Mouse (Mus musculus): ENCODE measurements around the gene Fiz1. TPM values are rescaled to one million over a fixed set of nuclear protein-coding genes. Genes with fewer than 3 reads are reported as not detected.
"Not testable (repeated sequence)": the region's sequence is repeated elsewhere in the genome, so short reads cannot be mapped to it uniquely, and the experiment has no call there.

The Fiz1 gene
- total RNA-seq, 2 experiments from 2014 or later = 22.2 to 23.4 TPM

DNA sequence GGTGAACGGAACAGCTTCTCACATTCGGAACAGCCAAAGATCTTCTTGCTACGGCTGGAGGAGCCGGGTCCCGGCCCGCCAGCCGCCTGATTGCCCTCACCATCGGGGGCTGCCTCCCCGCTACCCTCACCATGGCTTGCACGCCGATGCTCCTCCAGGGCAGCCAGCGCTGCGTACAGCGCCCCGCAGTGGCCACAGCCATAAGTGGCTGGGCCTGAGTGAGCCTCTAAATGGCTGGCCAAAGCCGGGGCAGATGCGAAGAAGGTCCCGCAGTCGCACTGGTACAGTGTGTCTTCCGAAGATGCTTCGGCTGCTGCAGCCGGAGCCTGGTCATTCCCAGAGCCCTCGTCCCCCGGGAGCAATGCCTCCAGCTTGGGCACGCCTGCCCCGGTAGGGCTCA lies 6.3 kb downstream of the Fiz1 start:
- DNase-seq (ENCODE audit: low spot score in 2 of 2) = no peak

DNA sequence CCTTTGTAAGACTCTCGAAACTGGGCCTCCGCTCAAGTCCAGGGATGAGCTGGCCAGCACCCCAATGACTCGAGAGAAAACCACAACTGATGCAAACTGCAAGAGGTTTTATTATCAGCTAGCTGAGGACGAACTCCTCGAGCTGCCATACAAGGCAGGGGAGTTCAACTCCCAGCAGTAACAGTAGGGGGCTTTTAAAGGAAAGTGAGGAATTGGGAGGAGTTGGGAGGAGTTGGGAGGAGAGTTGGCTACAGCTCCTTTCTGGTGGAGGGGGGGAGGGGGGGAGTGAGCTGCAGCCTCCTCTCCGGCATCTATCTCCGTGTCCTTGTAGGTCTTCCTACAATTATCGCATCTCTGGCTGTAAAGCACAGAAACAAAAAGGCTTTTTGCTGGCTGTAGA lies 11.6 kb downstream of the Fiz1 start:
- DNase-seq (ENCODE audit: low spot score in 2 of 2) = not testable (repeated sequence)

DNA sequence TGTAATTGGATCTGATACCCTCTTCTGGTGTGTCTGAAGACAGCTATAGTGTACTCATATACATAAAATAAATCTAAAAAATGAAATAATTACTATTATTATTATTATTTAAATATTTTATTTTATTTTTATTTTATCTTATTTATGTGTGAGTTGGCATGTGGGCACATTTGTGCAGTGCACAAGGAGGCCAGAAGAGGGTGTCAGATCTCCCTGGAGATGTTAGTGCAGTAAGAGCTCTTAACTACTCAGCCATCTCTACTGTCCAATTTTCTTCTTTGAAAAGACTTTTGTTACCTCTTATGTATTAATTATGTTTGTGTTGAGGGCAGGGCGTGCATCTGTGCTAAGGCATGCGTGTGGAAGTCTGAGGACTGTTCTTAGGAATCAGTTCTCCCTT lies 14.6 kb downstream of the Fiz1 start:
- no peak for DNase-seq (ENCODE audit: low spot score in 2 of 2)

DNA sequence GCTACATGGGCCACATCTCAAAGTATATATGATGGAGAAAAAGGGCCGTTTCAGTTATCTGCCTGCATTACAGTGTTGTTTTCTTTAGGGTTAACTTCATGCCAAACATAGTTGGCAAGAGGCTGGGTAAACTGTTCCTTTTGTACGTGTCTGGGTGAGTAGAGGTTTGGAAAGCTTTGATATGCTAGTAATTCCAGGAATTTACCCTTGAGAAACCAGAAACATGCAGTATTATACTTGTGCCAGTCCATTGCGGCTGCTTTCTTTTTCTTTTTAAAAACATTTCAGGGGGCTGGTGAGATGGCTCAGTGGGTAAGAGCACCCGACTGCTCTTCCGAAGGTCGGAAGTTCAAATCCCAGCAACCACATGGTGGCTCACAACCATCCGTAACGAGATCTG lies 17.6 kb downstream of the Fiz1 start:
- no peak for DNase-seq (ENCODE audit: low spot score in 2 of 2)

DNA sequence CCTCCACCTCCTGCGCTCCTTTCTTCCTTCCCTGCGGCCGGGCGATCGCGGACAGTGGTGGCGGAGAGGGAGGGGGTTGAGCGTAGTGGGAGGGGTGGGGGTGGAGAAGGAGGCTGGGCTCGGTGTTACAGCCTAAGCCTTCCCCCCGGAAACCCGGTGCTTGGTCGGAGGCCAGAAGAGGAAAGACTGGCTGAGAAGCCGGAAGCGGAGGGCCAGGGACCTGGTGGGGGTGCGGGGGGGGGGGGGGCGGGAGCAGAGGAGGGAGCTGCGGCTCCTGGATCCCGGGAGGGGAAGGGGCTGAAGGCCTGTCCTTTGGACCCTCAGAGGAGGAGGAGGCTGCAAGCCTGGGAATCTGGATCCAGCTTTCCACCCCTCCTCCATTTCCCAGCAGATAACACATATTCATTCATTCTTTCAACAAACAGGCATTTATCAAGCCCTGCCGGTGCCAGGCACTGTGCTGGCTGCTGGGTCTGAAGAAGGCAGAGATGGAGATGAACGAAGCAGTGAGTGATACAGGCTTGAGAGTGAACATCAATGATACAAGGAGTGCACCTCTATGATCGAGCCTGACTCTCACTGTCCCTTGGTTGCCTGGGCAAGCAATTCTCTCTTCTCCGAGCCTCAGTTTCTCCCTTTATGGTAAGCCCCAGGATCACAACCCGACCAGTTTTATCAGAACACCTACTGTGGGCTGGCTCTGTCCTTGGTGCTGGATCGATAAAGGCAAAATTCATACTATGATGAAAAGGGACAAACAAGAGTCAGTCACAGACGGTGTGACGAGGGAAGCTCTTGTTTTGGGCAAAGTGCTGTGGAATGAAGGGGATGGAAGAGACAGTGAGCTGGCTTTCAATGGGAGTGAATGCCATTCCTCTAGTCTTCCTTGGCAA lies 18.2 kb downstream of the Fiz1 start, which contains the start of gene Zfp579:
Gene Zfp579 (minus strand): TSS at position 156 of the 893 bp plus-strand sequence.
- peak; percentile 99 for DNase-seq (ENCODE audit: low spot score in 2 of 2)

DNA sequence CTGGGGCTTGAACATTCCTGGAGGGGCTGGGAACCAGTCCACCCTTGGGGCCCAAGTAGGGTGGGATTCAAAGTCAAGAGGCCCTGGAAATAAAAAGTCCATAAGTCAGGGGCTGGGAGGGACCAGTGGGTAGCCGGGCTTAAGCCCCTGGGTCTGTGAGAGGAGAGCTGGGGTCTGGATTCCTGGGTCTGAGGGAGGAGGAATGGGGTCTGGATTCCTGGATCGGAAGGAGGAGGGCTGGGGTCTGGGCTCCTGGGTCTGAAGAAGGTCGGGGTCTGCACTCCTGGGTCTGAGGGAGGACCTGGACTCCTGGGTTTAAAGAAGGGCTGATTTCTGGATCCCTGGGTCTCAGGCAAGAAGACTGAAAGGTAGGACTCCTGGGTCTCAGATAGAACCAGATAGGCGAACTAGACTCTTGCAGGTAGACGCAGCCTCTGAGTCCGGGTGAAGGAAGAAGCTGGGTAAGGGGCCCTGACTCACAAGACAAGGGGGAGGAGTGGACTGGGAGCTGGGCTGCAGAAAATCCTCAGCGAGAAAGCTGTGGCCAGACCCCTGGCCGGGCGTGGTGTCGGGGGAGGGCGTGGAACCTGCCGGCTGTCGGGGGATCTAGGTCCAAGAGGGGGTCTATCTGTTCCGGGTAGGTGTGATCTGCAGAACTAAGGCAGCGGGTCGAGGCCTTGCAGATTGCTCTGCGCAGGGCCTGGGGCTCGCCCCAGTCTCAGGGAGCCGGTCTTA lies 19.1 kb downstream of the Fiz1 start:
- DNase-seq (ENCODE audit: low spot score in 2 of 2) = no peak

DNA sequence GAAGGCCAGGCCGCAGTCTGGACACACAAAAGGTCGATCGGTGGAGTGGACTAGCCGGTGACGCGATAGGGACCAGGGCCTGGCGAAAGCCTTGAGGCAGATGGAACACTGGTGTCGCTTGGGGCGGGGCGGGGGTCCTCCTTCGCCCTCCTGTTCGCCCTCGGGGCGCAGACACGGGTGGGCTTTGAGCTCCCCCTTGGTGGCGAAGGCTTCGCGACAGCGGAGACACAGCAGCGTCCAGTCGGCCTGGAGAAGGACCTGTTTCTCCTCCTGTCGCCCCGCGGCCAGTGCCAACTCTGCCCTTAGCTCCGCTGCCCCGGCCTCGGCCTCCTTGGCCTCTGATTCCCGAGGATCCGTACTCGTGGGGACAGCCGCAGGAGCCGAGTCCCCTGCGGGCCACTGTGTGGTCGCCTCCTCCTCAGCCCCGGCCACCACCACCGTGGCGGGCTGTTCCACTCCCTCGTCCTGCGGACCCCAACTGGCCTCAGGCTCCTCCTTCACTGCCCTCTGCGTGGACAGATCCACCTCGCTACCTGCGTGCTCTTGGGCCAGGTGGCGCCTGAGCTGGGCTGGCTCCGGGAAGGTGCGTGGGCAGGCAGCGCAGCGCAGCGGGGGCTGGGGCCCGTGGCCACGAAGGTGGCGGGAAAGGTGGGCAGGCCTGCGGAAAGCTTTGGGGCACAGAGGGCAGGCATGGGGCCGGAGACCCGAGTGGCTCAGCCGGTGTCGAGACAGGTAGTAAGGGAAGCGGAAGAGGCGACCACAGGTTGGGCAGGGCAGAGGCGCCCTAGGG lies 20.3 kb downstream of the Fiz1 start:
- no peak for DNase-seq (ENCODE audit: low spot score in 2 of 2)

DNA sequence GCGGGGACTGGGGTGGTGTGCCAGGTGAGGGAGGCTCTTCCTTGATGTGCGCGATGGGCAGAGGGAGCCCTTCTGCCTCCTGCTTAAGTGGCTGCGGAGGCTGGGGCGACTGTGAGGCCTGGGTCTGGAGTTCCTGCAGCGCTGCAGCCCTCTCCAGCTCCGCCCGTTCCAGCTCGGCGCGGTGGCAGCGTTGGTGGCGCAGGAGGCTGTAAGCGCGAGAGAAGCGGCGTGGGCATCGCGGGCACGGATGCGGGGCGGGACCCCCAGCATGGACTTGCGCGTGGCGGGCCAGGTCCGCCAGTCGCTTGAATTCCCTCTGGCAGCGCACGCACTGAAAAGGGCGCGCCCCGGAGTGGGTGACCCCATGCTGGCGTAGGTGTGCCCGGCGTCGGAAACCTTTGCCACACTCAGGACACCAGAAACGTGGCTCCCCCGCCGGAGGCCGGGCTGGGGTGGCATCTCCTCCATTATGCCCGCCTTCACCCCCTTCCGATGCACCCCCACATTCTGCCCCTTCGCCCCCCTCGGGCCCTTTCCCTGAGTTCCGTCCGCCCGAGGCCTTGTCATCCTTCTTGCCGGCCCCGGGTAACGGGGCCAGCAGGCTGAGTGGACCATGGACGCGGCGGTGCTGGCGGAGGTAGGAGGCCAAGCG lies 21.0 kb downstream of the Fiz1 start:
- DNase-seq (ENCODE audit: low spot score in 2 of 2) = no peak

DNA sequence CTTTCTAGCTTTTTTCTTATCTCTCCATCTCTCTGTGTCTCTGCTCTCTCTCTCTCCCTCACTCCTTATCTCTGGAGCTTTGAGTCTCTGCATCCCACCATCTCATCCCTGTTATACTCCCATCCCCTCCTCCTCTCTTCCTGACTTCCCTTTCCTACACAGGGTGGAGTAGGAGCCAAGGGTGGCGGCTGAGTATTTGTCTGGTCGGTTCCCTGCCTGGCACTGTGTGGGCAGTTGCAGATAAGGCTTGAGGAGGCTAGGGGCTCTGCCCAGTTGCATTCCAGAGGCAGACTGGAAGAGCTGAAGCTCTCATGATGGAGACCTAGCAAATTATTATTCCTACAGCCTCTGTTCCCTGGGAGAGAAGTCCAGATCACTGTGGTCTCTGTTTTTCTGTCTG lies 26.2 kb downstream of the Fiz1 start:
- DNase-seq (ENCODE audit: low spot score in 2 of 2) = no peak

DNA sequence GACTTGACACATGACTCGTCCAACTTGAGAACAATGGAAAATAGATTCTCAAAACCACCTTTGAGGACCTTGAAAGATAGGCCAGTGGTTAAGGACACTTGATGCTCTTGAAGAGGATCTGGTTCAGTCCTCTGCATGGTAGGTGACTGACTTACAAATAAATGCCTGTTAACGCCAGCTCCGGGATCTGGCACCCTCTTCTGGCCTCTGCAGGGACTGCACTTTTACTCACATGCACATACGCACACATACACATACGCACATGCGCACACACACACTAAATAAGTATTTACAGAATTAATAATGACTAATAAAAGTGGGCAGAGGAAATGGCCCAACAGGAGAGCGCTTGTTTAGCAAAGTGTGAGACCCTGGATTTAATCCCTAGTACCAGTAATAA lies 37.7 kb downstream of the Fiz1 start:
- no peak for DNase-seq (ENCODE audit: low spot score in 2 of 2)

DNA sequence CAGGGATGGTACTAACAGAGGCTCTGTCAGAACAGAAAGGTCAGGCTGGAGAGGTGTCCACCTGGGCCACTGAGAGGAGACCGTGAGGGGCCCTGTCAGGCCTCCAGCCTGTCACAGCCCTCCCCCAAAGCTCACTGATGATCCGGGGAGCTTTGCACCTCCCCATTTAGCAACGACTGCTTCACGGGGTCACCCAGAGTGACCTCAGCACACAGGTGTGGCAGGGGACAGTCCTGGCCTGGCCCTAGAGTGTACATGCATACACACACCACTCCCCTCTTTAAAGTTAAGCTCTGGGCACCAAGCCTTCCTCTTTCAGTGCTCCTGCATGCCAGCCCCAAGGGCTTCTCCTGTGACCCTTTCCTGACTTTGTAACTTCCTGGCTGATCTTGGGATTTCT lies 39.0 kb downstream of the Fiz1 start:
- no peak for DNase-seq (ENCODE audit: low spot score in 2 of 2)

DNA sequence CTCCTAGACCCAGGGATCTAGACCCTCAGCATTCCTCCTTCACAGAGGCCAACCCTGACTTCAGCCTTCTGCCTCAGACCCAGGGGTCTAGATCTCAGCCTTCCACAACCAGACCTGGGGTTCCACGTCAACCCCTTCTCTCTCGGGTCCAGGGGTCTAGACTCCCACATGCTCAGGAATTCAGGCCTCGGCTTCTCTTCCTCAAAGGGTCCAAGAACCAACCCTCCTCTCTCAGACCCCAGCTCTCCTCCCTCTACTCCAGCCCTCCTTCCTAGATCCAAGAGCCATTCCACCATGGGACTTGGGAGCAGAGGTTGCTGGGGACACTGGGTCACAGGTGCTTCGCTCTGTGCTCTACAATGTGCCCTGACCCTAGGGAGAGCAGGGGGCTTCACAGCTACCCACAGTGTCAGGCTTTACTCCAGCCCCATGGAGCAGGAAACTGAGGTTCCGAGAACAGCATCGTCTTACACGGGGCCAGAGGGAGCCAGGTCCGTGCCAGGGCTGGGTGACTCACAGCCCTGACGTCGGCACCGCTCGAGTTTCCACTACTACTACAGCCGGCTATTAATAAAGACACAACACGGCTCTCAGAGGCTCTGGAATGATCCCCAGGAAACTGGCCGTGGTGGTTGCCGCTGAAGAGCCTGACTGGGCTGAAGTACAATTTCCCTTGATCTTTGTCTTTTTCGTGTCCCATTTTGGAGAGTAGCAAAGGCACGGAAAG lies 42.0 kb downstream of the Fiz1 start:
- DNase-seq (ENCODE audit: low spot score in 2 of 2) = no peak

DNA sequence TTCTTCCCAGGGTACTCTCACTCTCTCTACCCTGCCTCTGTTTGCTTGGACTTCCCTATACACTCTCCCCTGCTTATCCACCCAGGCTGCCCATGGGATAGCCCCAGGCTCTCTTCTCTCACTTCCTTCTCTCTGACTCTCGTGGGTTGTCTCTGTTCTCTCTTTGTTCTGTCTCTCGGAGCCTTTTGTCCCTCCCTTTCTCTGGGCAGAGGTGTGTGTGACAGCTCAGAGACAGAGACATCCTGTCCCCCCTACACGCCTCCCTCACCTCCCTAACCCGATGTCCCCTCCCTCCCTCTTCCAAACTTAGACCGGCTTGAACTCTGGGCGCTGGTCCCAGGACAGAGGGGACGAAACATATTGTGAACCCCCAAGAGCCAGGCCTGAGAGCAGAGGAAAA lies 42.8 kb downstream of the Fiz1 start:
- no peak for DNase-seq (ENCODE audit: low spot score in 2 of 2)

DNA sequence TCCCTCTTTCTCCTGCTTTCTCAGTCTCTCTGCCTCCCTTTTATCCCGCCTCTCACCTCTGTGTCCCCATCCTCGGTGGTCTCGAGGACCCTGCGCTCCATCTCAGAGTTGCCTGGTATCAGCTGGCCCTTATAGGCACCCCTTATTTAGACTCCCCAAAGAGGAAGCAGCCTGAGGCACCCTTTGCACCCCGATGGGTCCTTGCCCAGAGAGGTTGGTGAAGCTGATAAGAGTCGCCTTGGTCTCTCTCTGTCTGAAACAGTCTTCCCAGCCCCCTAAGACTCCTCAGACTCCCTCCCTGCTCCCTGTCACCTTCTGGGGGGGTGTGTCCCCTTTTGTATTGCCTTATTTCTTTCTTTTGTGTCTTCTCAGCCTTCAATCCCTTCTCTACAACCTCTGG lies 43.4 kb downstream of the Fiz1 start, which contains the start of gene Sbk3:
Gene Sbk3 (minus strand): TSS at position 101 of the 400 bp plus-strand sequence.
- no peak for DNase-seq (ENCODE audit: low spot score in 2 of 2)

DNA sequence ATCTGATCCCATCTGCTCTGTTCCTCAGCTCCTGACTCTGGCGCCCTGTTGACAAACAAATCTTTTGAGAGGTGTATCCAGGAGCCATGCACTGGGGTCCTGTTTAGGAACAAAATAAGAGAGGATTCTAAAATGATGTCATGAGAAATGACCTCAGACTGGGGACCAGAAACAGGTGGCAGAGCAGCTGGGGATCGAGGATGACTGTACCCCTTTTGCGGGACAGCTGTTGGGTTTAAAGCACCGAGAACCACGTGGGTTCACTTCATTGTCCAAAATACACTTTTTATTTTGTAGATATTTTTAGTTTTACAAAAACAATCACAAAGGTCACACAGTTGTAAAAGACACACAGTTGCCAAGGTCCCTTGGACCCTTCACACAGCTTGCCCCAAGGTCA lies 49.5 kb downstream of the Fiz1 start:
- no peak for DNase-seq (ENCODE audit: low spot score in 2 of 2)

DNA sequence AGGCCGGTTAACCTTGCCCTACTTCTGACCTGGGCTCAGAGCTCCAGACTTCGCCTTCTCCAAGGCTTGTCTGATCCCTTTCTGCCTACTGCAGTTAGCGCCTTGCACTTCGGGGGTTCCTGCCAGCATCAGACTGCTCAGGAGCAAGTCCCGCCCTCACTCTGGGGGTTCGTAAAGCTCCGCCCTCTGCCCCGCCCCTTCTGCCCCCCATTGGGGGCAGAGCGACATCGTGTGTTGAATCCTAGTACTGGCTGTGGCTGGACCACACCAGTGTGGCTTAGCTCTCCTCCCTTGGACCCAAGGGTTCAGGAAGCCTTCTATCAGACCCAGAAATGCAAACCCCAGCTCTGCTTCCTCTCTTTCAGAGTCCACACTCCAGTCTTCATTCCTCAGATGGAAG lies 50.2 kb downstream of the Fiz1 start, which contains the start of gene Sbk2:
Gene Sbk2 (minus strand): TSS at position 135 of the 400 bp plus-strand sequence.
- peak; percentile 82 to 83 for DNase-seq (ENCODE audit: low spot score in 2 of 2)

DNA sequence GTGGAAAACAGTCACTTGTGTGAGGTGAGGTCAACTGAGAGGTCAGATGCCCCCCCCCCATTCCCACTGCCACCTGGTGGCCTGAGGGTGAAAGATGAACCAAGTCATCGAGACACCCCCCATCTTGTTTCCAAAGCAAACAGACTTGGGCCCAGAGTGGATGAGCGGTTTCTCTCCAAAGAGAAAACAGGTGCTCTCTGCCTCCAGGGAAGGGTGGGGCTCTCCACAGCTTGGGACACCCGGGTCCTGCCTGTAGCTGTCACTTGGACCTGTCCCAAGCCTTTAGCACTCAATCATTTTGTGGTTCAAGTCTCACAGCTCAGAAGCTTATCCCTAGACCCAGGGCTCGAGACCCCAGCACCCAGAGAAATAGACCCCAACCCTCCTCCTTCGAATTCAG lies 51.0 kb downstream of the Fiz1 start:
- DNase-seq (ENCODE audit: low spot score in 2 of 2) = no peak

DNA sequence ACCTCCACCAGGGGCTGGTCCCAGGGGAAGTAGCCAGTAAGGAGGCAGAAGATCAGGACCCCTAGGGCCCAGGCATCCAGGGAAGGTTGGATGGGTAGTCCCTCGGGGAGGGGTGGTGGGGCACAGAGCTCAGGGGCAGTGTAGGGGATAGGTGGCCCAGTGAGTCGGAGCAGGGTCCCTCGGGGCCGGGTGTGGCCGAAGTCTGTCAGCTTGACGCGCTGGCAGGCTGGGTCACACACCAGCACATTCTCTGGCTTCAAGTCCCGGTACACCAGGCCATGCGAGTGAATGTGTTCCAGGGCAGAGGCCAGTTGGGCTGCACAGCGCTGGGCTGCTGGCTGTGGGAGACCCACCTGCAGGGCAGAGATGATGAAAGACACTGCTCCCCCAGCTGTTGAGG lies 57.1 kb downstream of the Fiz1 start:
- no peak for DNase-seq (ENCODE audit: low spot score in 2 of 2)

Data from layer of hippocampus, postnatal 10 days (tissue).